Mouse (Mus musculus): ENCODE measurements around the gene Sparc.

DNA sequence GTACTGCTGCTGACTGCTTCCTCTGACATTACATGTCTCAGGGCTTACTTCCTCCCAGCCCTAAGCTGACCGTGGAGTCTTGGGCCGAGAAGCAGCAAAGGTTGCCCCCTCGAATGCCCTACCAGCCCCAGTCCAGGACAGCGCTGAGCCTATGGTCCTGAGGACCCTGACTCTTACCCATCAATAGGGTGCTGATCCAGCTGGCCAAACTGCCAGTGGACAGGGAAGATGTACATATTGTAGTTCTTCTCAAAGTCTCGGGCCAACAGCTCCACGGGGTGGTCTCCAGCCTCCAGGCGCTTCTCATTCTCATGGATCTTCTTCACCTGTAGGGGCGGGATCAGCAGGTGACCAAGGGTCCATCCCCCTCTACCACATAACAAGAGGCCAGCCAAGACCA, 24.6 kb downstream of the Sparc start:
- TF ChIP-seq CTCF (IDR thresholded peaks at IDR 0.05; ENCODE audit: extremely low read depth, insufficient read length, insufficient replicate concordance, low read depth, low read length), result no peak
- TF ChIP-seq POLR2A (IDR thresholded peaks at IDR 0.05; ENCODE audit: low read depth, low read length), result no peak

All from small intestine, adult 2 months (tissue).